Mouse (Mus musculus) thymus, postnatal 36 days (tissue): ENCODE measurements around the gene Lpar2.
A peak's percentile ranks its signal among the peaks of the same experiment; 100 is the strongest.

Source experiments
- DNase-seq, 2 experiments: peaks; one replicate each; pipeline ENCODE4 v3.0.0; 2022; ENCODE audit warnings: mixed read lengths in 2 of 2

Gene Lpar2

GRCm38 (mm10) chr8:69808094-69808863 is 13.9 kb upstream of the Lpar2 start, which contains the start of gene Gmip:
Gmip (plus strand) TSS chr8:69808679.
- DNase-seq, result peak; percentile 95 to 96

GRCm38 (mm10) chr8:69808864-69809403 is 13.3 kb upstream of the Lpar2 start:
- peak; percentile 58 to 72 for DNase-seq

GRCm38 (mm10) chr8:69809820-69810219 is 12.4 kb upstream of the Lpar2 start:
- no peak for DNase-seq

- no peak for DNase-seq
These were observed 7.3 kb upstream of the Lpar2 start for GRCm38 (mm10) chr8:69814881-69815280.

GRCm38 (mm10) chr8:69815396-69815795 is 6.8 kb upstream of the Lpar2 start:
- no peak for DNase-seq

GRCm38 (mm10) chr8:69820466-69820865 is 1.8 kb upstream of the Lpar2 start:
- DNase-seq, result no peak

- DNase-seq, result peak; percentile 26 to 50
These were observed 251 bp upstream of the Lpar2 start for GRCm38 (mm10) chr8:69821971-69822385.

GRCm38 (mm10) chr8:69826371-69826770 is 4.1 kb downstream of the Lpar2 start:
- DNase-seq, result no peak

- peak; percentile 94 to 97 for DNase-seq
These were observed 10.1 kb downstream of the Lpar2 start, which contains the start of gene Pbx4 for GRCm38 (mm10) chr8:69832298-69832853. Pbx4 (plus strand) TSS chr8:69832491.

GRCm38 (mm10) chr8:69837057-69837682 is 14.9 kb downstream of the Lpar2 start:
- DNase-seq, result no peak

GRCm38 (mm10) chr8:69847167-69848065 is 25.2 kb downstream of the Lpar2 start:
- no peak for DNase-seq

- DNase-seq, result no peak
These were observed 26.7 kb downstream of the Lpar2 start for GRCm38 (mm10) chr8:69848951-69849350.

- peak in 1 of 2 experiments; percentile 15 for DNase-seq
These were observed 27.7 kb downstream of the Lpar2 start for GRCm38 (mm10) chr8:69849899-69850298.

- DNase-seq, result no peak
These were observed 28.8 kb downstream of the Lpar2 start for GRCm38 (mm10) chr8:69850926-69851506.

GRCm38 (mm10) chr8:69853869-69854268 is 31.6 kb downstream of the Lpar2 start:
- no peak for DNase-seq

GRCm38 (mm10) chr8:69860807-69861206 is 38.6 kb downstream of the Lpar2 start:
- no peak for DNase-seq

- no peak for DNase-seq
These were observed 39.0 kb downstream of the Lpar2 start for GRCm38 (mm10) chr8:69861251-69861650.

GRCm38 (mm10) chr8:69863387-69864020 is 41.3 kb downstream of the Lpar2 start:
- DNase-seq, result no peak

- no peak for DNase-seq
These were observed 42.0 kb downstream of the Lpar2 start for GRCm38 (mm10) chr8:69864180-69864579.

- DNase-seq, result no peak
These were observed 45.6 kb downstream of the Lpar2 start for GRCm38 (mm10) chr8:69867696-69868326.
